Mouse (Mus musculus) right cerebral cortex, postnatal 36 days (tissue): Measurements from ENCODE around the gene Ptrh2.

Experiments used
- DNase-seq, 2 experiments: peaks; one replicate each; pipeline ENCODE4 v3.0.0; 2022; ENCODE audit warnings: low spot score in 2 of 2, mixed read lengths in 1 of 2

Ptrh2 gene

DNA sequence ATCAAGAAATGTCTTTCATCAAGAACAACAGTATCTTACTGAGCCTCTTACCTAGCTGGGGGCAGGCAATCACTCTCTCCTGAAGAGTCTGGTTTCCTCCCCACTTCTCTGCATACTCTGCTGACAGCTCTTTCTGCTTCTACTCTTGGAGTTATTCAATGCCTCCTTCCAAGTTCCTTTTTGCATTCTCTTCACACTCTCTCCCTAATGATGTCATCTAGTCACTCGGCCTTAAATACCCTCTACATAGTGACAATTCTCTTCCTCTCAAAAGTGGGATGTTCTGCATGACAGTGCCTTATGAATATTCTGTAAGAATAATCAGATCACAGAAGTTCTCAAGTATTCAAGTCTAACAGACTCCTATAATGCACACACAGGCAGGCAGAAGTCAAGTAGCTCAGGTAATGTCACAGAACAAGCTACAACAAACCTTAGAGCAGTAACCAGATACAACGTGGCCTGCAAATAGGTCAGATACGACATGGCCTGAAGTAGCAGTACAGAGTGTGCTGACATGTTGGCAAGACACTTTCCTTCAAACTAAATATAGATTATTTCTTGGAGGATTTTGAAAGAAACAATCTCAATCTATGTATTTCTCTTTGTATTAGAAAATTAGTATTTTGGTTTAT is 12.6 kb upstream of the Ptrh2 start:
- peak in 1 of 2 experiments; percentile 25 for DNase-seq

GRCm38 (mm10) chr11:86672772-86673171 is 11.0 kb upstream of the Ptrh2 start:
- no peak for DNase-seq

DNA sequence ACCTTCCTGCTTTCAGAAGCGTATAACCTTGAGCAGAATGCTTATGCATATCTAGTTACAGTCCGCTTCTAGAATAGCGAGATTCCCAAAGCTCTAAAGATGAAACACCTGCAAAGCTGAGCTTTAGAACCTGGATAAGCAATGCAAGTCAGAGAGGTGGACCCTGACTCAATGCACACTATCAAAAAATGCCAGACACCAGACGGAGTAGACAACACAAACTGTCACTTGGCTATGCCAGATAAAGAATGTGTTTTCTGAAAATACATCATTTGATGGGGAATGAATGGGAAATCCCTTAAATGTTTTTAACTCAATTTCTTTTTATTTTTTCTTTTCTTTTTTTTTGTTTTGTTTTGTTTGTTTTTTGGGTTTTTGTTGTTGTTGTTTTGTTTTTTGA is 8.3 kb upstream of the Ptrh2 start:
- DNase-seq = no peak

DNA sequence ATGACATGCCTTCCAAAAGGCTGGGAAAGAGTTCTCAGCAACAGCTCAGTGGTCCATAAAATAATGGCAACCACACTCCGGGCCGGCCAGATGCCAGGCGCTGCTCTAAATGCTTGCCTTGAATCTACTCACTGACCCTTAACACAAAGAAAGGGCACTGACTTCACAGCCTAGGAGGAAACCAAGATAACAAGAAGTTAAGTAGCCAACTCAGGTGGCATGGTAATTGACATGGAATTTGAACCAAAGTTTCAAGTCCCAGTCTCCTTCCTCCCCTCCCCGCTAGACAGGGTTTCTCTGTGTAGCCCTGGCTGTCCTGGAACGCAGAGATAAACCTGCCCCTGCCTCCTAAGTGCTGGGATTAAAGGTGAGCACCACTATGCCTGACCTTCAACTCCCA is 4.8 kb upstream of the Ptrh2 start:
- no peak for DNase-seq

- DNase-seq = no peak
Measured at GRCm38 (mm10) chr11:86680729-86681128, 3.1 kb upstream of the Ptrh2 start.

- no peak for DNase-seq
Measured at GRCm38 (mm10) chr11:86681423-86681822, 2.4 kb upstream of the Ptrh2 start.

DNA sequence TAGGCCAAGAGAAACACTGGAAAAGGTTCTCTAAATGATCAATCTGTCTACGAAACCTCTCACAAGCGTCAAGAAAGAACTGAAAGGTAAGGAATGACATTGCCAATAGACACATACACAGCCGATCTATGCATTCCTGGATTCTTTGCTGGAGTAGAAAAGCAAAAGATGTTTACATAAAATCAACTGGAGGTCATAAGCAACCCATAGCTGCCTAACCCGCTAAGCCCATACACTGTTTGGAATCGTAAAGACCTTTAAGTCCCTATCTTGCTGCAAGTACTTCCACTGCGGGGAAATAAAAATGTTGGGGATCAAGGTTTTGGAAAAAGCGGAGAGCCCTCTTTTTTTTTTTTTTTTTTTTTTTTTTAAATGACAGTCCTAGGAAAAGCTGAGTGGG is 924 bp upstream of the Ptrh2 start:
- no peak for DNase-seq

DNA sequence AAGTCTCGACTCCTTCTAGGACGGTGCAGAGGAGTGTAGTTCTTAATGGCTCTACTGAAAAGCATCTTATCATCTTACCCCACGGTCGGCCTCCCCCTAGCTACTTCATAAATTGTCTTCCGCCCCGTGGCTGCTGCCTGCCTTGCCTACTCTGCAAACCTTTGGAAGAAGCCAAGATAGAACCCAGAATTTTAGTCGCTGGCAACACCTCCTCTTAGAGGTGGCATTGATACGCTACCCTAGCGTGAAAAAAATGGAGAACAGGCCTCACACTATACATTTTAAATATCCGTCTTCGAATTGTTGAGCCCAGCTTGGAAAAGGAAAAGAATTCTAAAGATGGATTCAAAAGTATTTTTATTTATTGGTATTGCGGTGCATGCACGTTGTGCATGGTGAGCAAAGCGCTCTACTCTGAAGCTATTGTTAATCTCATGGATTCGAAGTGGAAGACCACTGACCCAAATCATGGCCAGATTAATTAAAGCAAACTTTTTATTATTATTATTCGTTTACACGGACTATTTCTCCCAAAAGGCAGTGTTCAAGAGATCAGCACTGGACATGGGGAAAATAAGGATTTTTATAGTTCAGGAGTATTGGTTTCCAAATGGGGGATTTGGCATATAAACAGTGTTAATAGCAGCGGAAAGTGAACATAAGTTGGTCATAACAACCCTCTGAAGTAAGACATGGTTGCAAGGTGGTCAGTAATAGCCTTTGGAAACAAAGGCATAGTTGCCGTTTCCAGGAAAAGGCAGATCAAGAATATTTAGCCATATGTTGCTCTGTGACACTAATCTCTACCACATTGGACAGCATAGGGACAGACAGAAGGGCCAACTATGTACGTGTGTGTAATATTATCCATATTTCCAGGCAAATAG is 584 bp downstream of the Ptrh2 start:
- DNase-seq = no peak

DNA sequence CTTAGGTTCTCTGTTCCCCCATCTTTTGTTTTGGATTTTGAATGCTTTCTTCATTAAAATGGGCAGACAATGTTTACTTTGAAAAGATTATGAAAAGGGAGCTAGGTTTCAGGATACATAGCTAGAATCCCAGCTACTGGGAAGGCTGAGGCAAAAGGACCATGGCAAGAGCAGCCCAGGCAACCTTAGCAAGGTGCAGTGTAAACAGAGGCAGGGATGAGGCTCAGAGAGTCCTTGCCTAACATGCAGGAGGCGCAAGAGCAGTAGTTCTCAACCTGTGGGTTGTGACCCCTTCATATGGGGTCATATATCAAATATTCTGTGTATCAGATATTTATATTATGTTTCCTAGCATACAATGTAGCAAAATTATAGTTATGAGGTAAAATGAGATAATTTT is 1.6 kb downstream of the Ptrh2 start:
- DNase-seq = no peak

DNA sequence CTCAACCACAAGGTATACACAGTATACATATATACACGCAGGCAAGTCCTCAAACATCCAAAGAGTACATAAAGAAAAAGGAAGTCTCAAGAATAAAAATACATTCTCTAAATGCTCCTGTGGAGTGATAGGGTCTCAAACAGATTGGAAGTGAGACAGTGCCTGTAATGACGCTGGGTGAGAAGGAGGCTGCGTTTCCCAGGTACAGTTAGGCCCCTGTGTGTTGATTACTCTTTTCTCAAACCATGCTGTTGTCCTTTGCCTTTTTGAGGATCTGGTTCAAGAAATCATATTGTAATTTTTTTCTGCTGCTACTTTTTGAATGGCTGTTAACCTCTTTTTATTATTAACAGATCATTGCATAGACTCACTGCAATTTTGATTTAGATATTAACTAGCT is 6.6 kb downstream of the Ptrh2 start:
- no peak for DNase-seq

DNA sequence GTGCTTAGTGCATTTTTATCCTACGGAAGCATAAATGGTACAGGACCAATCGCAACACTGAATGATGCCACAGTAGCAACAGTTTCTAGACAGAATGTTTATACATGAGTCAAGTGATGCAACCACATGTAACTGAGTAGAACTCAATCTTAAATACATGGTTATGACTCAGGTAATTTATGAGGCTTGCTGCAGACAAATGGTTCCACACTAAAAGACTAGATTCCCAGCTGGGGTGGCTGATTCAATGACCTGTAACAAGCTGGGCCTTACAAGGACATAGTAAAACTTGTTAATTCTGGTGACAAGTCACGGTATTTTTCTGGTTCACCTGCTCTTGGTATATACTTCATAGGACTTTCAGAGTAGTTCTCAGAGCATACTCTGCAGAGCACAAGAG is 7.7 kb downstream of the Ptrh2 start:
- no peak for DNase-seq

GRCm38 (mm10) chr11:86691956-86692355 is 8.2 kb downstream of the Ptrh2 start:
- DNase-seq = no peak

GRCm38 (mm10) chr11:86692546-86692945 is 8.8 kb downstream of the Ptrh2 start:
- DNase-seq = no peak

- DNase-seq = no peak
Measured at GRCm38 (mm10) chr11:86695461-86695860, 11.7 kb downstream of the Ptrh2 start.

GRCm38 (mm10) chr11:86701151-86701550 is 17.4 kb downstream of the Ptrh2 start:
- no peak for DNase-seq

GRCm38 (mm10) chr11:86714606-86715005 is 30.8 kb downstream of the Ptrh2 start:
- DNase-seq = no peak

GRCm38 (mm10) chr11:86717306-86718065 is 33.7 kb downstream of the Ptrh2 start:
- DNase-seq = no peak

GRCm38 (mm10) chr11:86718369-86718768 is 34.6 kb downstream of the Ptrh2 start:
- DNase-seq = no peak

DNA sequence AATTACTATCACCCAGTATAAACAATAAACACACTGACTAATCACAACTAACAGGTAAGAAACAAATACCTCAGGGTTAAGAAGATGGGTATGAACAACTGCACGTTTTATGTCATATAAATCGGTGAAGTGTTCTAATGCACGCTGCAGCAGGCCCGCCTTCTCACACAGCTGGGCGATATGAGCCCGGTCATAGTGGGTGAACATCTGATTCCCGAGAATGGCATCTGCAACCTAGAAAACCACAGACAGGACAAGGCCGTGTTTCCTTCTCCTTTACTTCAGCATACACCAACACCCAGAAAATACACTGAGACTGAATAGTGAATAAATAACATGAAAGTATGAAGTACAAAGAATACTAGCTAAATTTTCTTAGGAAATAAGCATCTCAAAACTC is 35.6 kb downstream of the Ptrh2 start:
- no peak for DNase-seq

DNA sequence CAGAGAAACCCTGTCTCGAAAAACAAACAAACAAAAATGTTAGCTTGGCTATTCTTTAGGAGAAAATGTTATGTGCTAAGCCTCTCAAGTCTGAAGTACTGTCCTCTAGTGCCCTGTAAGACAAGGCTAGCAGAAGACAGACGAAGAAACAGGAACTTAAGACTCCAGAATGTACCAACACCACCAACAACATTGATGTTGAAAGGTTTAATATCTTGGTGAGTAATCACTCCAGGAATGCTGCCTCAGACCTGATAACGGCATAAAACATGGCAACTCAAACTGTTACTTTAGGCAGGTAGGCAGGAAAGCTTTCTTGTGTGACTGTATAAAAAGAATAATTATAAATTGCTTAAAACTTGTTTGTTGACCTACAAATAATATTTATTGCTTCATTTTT is 40.2 kb downstream of the Ptrh2 start:
- DNase-seq = no peak

DNA sequence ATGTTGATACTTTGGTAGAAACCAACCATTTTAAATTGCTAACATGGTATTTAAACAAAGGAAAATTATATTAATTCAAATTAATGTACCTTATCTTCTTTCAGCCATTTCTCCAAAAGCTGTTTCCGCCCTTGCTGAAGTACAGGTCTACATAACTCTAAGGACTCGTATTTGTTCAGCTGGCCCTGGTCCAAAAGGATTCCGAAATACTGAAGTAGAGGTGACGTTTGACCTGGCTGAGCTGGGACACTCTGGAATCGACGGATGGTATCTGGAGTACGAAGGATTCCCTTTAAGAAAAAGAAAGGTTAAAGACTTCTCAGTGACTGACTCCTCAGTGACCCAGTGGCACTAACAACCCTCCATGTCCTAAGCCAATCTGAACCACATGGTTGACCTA is 41.2 kb downstream of the Ptrh2 start:
- DNase-seq = no peak

DNA sequence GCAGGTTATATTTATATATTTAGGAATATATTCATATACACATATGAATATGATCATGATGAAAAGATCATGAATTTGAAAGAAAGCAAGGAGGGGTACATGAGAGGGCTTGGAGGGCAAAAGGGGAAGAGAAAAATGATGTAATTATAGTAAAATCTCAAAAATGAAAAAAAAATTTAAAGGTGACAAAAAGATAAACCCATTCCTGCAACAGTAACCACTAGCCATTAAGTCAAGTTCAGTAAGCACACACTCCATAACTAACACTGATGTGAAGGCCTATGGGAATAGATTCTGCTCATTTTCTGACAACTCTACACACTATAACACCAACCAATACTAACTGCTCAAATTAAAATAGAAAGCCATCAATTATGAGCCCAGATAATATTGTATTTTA is 41.8 kb downstream of the Ptrh2 start:
- no peak for DNase-seq

GRCm38 (mm10) chr11:86731443-86731842 is 47.7 kb downstream of the Ptrh2 start:
- peak in 1 of 2 experiments; percentile 20 for DNase-seq
